Mouse (Mus musculus): Measurements from ENCODE around the gene Map10. TPM values are rescaled to one million over a fixed set of nuclear protein-coding genes. Genes with fewer than 3 reads are reported as not detected.

Gene Map10
- polyA plus RNA-seq, 1 experiment from 2014 or later, result 8.5 TPM

- DNase-seq (ENCODE audit: low spot score, missing footprints), result no peak
- H3K9ac ChIP-seq (ENCODE audit: low read length), result no peak overlapping the region
- H3K36me3 ChIP-seq (ENCODE audit: control insufficient read depth, insufficient read depth, low read length), result no peaks in the 10 kb centered on the region
- no peaks in the 10 kb centered on the region; the same call in 1 of the 2 replicates for H3K9me3 ChIP-seq (ENCODE audit: control insufficient read depth, low read length)
- ATAC-seq (ENCODE audit: low FRiP score), result no peak
- H3K4me3 ChIP-seq (ENCODE audit: low read depth, low read length), result no peak overlapping the region
- no peak overlapping the region for H3K27ac ChIP-seq (ENCODE audit: low read depth, low read length)
- H3K27me3 ChIP-seq (ENCODE audit: control insufficient read depth, insufficient read depth, low read length), result no peaks in the 10 kb centered on the region
- 91% methylated on average over 6 of the region's 6 CpGs for WGBS
- no peaks in the 10 kb centered on the region for H3K4me1 ChIP-seq (ENCODE audit: control insufficient read depth, insufficient read depth, low read length)
- H3K4me2 ChIP-seq, result no peak overlapping the region
Observed at GRCm38 (mm10) chr8:125695951-125696350, 26.3 kb downstream of the Map10 start.

- 72% methylated on average over 6 of the region's 6 CpGs for WGBS
- H3K4me3 ChIP-seq (ENCODE audit: low read depth, low read length), result no peak overlapping the region
Observed at GRCm38 (mm10) chr8:125699391-125700025, 29.9 kb downstream of the Map10 start.

GRCm38 (mm10) chr8:125700407-125700806 is 30.8 kb downstream of the Map10 start:
- H3K4me3 ChIP-seq (ENCODE audit: low read depth, low read length), result no peak overlapping the region
- DNase-seq (ENCODE audit: low spot score, missing footprints) (no peak), ATAC-seq (ENCODE audit: low FRiP score) (no peak)
- H3K9ac ChIP-seq (ENCODE audit: low read length), result no peak overlapping the region
- 80% methylated on average over 7 of the region's 7 CpGs for WGBS
- H3K4me1 ChIP-seq (ENCODE audit: control insufficient read depth, insufficient read depth, low read length), result no peaks in the 10 kb centered on the region
- H3K4me2 ChIP-seq, result no peak overlapping the region
- H3K27me3 ChIP-seq (ENCODE audit: control insufficient read depth, insufficient read depth, low read length), result no peaks in the 10 kb centered on the region
- no peak overlapping the region for H3K27ac ChIP-seq (ENCODE audit: low read depth, low read length)
- H3K36me3 ChIP-seq (ENCODE audit: control insufficient read depth, insufficient read depth, low read length), result no peaks in the 10 kb centered on the region
- H3K9me3 ChIP-seq (ENCODE audit: control insufficient read depth, low read length), result no peaks in the 10 kb centered on the region; the same call in 1 of the 2 replicates

More at GRCm38 (mm10) chr8:125699391-125700025, 29.9 kb downstream of the Map10 start:
- no peaks in the 10 kb centered on the region for H3K27me3 ChIP-seq (ENCODE audit: control insufficient read depth, insufficient read depth, low read length)
- DNase-seq (ENCODE audit: low spot score, missing footprints) (no peak), ATAC-seq (ENCODE audit: low FRiP score) (no peak)
- no peak overlapping the region for H3K9ac ChIP-seq (ENCODE audit: low read length)
- H3K36me3 ChIP-seq (ENCODE audit: control insufficient read depth, insufficient read depth, low read length), result no peaks in the 10 kb centered on the region
- H3K9me3 ChIP-seq (ENCODE audit: control insufficient read depth, low read length), result no peaks in the 10 kb centered on the region; the same call in 1 of the 2 replicates
- H3K4me1 ChIP-seq (ENCODE audit: control insufficient read depth, insufficient read depth, low read length), result no peaks in the 10 kb centered on the region
- H3K27ac ChIP-seq (ENCODE audit: low read depth, low read length), result no peak overlapping the region
- no peak overlapping the region for H3K4me2 ChIP-seq

- WGBS, result 86% methylated on average over 15 of the region's 15 CpGs
- no peak for ATAC-seq (ENCODE audit: low FRiP score)
Observed at GRCm38 (mm10) chr8:125702868-125703473, 33.4 kb downstream of the Map10 start.

GRCm38 (mm10) chr8:125704434-125704833 is 34.8 kb downstream of the Map10 start:
- Histone ChIP-seq H3K36me3 (ENCODE audit: control insufficient read depth, insufficient read depth, low read length) (no peaks in the 10 kb centered on the region), H3K4me1 (ENCODE audit: control insufficient read depth, insufficient read depth, low read length) (no peaks in the 10 kb centered on the region), H3K4me2 (no peak overlapping the region), H3K27me3 (ENCODE audit: control insufficient read depth, insufficient read depth, low read length) (no peaks in the 10 kb centered on the region), H3K27ac (ENCODE audit: low read depth, low read length) (no peak overlapping the region), H3K9me3 (ENCODE audit: control insufficient read depth, low read length) (no peaks in the 10 kb centered on the region), H3K4me3 (ENCODE audit: low read depth, low read length) (no peak overlapping the region), H3K9ac (ENCODE audit: low read length) (no peak overlapping the region)
- ATAC-seq (ENCODE audit: low FRiP score) (no peak), DNase-seq (ENCODE audit: low spot score, missing footprints) (no peak)
- WGBS, result 92% methylated on average over 6 of the region's 6 CpGs

More at GRCm38 (mm10) chr8:125702868-125703473, 33.4 kb downstream of the Map10 start:
- Histone ChIP-seq H3K27ac (ENCODE audit: low read depth, low read length) (no peak overlapping the region), H3K36me3 (ENCODE audit: control insufficient read depth, insufficient read depth, low read length) (no peaks in the 10 kb centered on the region), H3K27me3 (ENCODE audit: control insufficient read depth, insufficient read depth, low read length) (no peaks in the 10 kb centered on the region), H3K4me3 (ENCODE audit: low read depth, low read length) (no peak overlapping the region), H3K9me3 (ENCODE audit: control insufficient read depth, low read length) (no peaks in the 10 kb centered on the region; the same call in 1 of the 2 replicates), H3K9ac (ENCODE audit: low read length) (no peak overlapping the region), H3K4me2 (no peak overlapping the region), H3K4me1 (ENCODE audit: control insufficient read depth, insufficient read depth, low read length) (no peaks in the 10 kb centered on the region)
- DNase-seq (ENCODE audit: low spot score, missing footprints), result no peak

GRCm38 (mm10) chr8:125705816-125706215 is 36.2 kb downstream of the Map10 start:
- DNase-seq (ENCODE audit: low spot score, missing footprints) (no peak), ATAC-seq (ENCODE audit: low FRiP score) (no peak)
- H3K27ac ChIP-seq (ENCODE audit: low read depth, low read length), result no peak overlapping the region
- no peaks in the 10 kb centered on the region for H3K4me1 ChIP-seq (ENCODE audit: control insufficient read depth, insufficient read depth, low read length)
- no peaks in the 10 kb centered on the region for H3K9me3 ChIP-seq (ENCODE audit: control insufficient read depth, low read length)
- H3K27me3 ChIP-seq (ENCODE audit: control insufficient read depth, insufficient read depth, low read length), result no peaks in the 10 kb centered on the region
- H3K4me3 ChIP-seq (ENCODE audit: low read depth, low read length), result no peak overlapping the region
- no peaks in the 10 kb centered on the region for H3K36me3 ChIP-seq (ENCODE audit: control insufficient read depth, insufficient read depth, low read length)
- H3K4me2 ChIP-seq, result no peak overlapping the region
- no peak overlapping the region for H3K9ac ChIP-seq (ENCODE audit: low read length)
- WGBS, result 91% methylated on average over 7 of the region's 7 CpGs

GRCm38 (mm10) chr8:125709171-125709570 is 39.6 kb downstream of the Map10 start:
- Histone ChIP-seq H3K27me3 (ENCODE audit: control insufficient read depth, insufficient read depth, low read length) (no peaks in the 10 kb centered on the region), H3K4me1 (ENCODE audit: control insufficient read depth, insufficient read depth, low read length) (no peaks in the 10 kb centered on the region), H3K4me3 (ENCODE audit: low read depth, low read length) (no peak overlapping the region), H3K9ac (ENCODE audit: low read length) (no peak overlapping the region), H3K4me2 (no peak overlapping the region), H3K27ac (ENCODE audit: low read depth, low read length) (no peak overlapping the region), H3K36me3 (ENCODE audit: control insufficient read depth, insufficient read depth, low read length) (no peaks in the 10 kb centered on the region), H3K9me3 (ENCODE audit: control insufficient read depth, low read length) (no peaks in the 10 kb centered on the region)
- 92% methylated on average over 5 of the region's 5 CpGs for WGBS
- ATAC-seq (ENCODE audit: low FRiP score) (no peak), DNase-seq (ENCODE audit: low spot score, missing footprints) (no peak)

GRCm38 (mm10) chr8:125711514-125711913 is 41.9 kb downstream of the Map10 start:
- Histone ChIP-seq H3K27me3 (ENCODE audit: control insufficient read depth, insufficient read depth, low read length) (no peaks in the 10 kb centered on the region), H3K4me2 (no peak overlapping the region), H3K9ac (ENCODE audit: low read length) (no peak overlapping the region), H3K36me3 (ENCODE audit: control insufficient read depth, insufficient read depth, low read length) (no peaks in the 10 kb centered on the region), H3K4me1 (ENCODE audit: control insufficient read depth, insufficient read depth, low read length) (no peaks in the 10 kb centered on the region), H3K9me3 (ENCODE audit: control insufficient read depth, low read length) (no peaks in the 10 kb centered on the region), H3K4me3 (ENCODE audit: low read depth, low read length) (no peak overlapping the region), H3K27ac (ENCODE audit: low read depth, low read length) (no peak overlapping the region)
- WGBS, result 90% methylated on average over 5 of the region's 5 CpGs
- ATAC-seq (ENCODE audit: low FRiP score) (no peak), DNase-seq (ENCODE audit: low spot score, missing footprints) (no peak)

- DNase-seq (ENCODE audit: low spot score, missing footprints) (no peak), ATAC-seq (ENCODE audit: low FRiP score) (no peak)
- Histone ChIP-seq H3K4me1 (ENCODE audit: control insufficient read depth, insufficient read depth, low read length) (no peaks in the 10 kb centered on the region), H3K27ac (ENCODE audit: low read depth, low read length) (no peak overlapping the region), H3K36me3 (ENCODE audit: control insufficient read depth, insufficient read depth, low read length) (no peaks in the 10 kb centered on the region), H3K4me2 (no peak overlapping the region), H3K27me3 (ENCODE audit: control insufficient read depth, insufficient read depth, low read length) (no peaks in the 10 kb centered on the region), H3K9ac (ENCODE audit: low read length) (no peak overlapping the region), H3K9me3 (ENCODE audit: control insufficient read depth, low read length) (no peaks in the 10 kb centered on the region), H3K4me3 (ENCODE audit: low read depth, low read length) (no peak overlapping the region)
- WGBS, result 48% methylated on average over 4 of the region's 4 CpGs
Observed at GRCm38 (mm10) chr8:125716211-125716610, 46.6 kb downstream of the Map10 start.
